Mouse (Mus musculus) c-Kit-positive CD71-negative TER-119-negative erythroid progenitor cells, embryonic 14.5 days (primary cell): ENCODE data around the gene Bmpr1a.
"Not testable (repeated sequence)": the region's sequence is repeated elsewhere in the genome, so short reads cannot be mapped to it uniquely, and the experiment has no call there.

Source experiments
- DNase-seq: peaks from one replicate; pipeline ENCODE4 v3.0.0-alpha.2; 2013; ENCODE audit warnings: low read depth

The Bmpr1a gene

GRCm38 (mm10) chr14:34382921-34383704 is 120.0 kb downstream of the Bmpr1a start:
- no peak for DNase-seq

DNA sequence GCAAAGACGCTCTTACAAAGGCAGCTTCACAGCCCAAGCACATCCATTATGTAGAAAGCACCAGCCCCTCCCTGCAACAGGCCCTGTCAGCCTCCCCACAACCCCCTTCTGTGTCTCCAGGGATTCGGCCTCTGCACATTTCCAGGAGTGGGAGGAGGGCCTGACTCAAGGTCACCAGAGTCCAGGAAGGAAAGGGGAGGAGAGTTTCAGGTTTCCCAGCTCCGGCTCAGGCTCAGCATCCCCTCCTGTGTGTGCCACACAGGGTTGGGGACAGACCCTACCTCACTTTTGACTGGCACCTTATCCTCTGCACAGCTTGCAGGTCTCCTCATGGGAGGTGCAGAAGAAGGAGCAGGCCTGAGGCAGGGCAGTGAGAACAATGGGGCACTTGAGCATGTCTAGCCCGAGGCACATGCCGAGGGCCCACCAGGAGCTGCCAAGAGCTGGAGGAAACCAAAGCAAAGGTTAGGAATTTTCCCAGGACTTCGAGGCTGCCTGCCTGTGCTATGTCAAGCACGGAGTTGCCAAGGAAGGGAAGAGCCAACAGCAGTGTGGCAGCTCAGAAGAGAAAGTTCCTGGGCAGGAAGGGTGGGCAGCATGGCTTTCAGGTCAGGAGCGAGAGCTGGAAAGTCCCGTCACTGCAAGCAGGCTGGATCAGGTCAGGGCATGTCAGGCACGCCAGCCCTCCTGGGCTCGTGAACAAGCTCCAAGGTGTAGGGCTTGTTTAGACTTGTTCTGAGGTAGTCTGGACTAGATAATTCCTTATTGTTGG is 124.4 kb downstream of the Bmpr1a start:
- DNase-seq = no peak

GRCm38 (mm10) chr14:34377121-34377520 is 126.0 kb downstream of the Bmpr1a start:
- no peak for DNase-seq

- DNase-seq = no peak
These were observed 127.2 kb downstream of the Bmpr1a start for GRCm38 (mm10) chr14:34375941-34376340.

DNA sequence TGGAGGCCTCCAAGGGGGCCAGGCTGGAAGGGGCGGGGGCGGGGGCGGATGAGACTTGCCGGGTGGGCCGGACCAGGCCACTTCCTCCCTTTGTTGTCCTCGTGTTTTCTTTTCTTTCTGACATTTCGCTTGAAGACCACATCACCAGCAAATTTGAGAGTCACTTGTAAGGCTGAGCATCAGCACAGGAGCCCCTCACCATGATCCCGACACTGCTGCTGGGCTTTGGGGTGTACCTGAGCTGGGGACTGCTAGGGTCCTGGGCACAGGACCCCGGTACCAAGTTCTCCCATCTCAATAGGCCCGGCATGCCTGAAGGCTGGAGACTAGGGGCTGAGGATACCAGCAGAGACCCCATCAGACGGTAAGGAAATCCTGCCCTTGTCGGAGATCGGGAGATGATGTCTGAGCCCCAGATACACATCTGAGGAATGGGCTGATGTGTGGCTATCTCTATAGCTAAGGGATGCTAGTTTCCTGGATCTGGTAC is 127.7 kb downstream of the Bmpr1a start, which contains the start of gene Mmrn2:
Mmrn2 (plus strand) TSS at position 51 of the 490 bp plus-strand sequence.
- DNase-seq = no peak

- DNase-seq = no peak
These were observed 128.6 kb downstream of the Bmpr1a start, which contains the start of gene Sncg for GRCm38 (mm10) chr14:34374577-34374976. Sncg (minus strand) TSS chr14:34374789.

DNA sequence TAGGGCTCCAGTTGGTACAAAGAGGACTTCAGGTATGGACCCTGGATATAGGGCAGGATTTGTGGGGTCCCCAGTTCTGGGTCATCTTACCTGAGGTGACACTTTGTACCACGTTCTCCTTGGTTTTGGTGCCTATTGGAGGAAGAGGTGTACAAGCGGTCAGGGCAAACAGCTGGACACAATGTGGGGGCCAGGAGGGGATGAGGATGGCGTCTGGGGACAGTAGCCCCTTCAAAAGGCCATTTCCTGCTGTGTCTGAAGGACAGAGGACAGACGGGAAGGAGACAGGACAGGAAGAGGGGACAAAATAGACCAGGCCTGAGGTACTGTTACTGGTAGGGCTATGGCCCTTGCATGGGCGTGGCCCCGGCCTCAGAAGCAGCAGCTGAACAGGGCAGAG is 129.6 kb downstream of the Bmpr1a start:
- no peak for DNase-seq

DNA sequence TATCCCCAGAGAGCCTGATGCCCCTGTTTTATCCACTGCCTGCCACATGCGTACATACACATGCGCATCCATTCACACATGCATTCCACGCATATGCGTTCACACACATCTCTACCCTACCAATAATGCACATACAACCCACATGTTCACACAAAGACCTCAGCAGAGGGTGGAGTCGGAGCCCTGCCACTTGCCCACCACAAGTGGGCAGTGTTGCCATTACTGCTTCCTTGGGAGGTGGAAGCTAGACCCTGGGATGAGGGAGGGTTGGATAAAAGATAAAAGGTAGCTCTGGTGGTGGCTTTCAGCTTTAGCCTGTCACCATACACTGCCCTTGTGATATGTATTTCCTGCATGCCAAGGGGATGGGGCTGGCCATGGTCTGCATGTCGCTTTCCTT is 130.5 kb downstream of the Bmpr1a start:
- DNase-seq = no peak

DNA sequence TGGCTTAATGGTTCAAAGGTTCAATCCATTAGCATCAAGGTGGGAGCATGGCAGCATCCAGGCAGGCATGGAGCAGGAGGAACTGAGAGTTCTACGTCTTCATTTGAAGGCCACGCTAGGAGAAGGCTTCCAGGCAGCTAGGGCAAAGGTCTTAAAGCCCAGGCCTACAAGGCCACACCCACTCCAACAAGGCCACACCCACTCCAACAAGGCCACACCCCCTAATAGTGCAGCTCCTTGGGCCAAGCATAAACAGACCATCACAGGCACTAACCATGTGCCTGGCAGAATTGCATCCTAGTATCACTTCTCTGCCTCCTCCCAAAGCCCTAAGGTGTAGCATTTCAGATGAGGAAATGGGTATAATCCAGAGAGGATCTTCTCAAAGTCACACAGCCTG is 131.4 kb downstream of the Bmpr1a start:
- no peak for DNase-seq

DNA sequence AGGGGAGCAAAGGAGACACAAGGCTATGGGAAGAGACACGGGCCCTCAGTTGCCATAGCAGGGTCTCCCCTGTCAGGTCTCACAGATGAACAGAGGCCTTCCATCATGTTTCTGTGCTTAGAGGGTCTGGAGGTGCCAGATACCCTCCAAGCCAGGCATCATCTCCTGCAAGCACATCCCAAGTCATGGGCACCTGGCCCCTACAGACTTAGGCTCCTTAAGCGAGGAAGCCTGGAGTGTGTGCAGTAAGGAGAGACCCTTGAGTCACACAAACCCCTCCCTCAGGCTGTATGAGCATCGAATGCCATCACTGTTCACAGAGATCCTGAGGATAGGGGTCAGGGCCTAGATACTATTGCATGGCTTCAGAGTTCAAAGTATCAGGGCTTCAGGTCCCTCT is 132.2 kb downstream of the Bmpr1a start:
- DNase-seq = no peak

- no peak for DNase-seq
These were observed 132.9 kb downstream of the Bmpr1a start for GRCm38 (mm10) chr14:34370203-34370602.

DNA sequence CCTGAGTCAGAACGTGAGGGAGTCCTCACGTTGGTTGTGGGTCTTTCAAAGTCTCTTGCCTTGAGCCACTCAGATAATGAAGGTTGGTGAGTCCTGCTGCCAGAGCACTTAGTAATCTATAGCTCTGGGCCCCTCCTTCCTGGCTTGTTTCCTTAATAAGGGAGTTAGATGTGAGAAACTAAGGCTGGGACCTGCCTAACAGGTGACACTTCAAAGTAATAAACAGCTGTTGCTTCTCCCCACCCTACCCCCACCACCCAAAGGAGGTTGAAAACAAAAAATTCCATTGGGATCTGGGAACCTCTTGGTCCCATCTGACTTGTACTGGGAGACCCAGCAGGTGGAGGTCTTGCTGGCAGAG is 138.0 kb downstream of the Bmpr1a start:
- DNase-seq = no peak

DNA sequence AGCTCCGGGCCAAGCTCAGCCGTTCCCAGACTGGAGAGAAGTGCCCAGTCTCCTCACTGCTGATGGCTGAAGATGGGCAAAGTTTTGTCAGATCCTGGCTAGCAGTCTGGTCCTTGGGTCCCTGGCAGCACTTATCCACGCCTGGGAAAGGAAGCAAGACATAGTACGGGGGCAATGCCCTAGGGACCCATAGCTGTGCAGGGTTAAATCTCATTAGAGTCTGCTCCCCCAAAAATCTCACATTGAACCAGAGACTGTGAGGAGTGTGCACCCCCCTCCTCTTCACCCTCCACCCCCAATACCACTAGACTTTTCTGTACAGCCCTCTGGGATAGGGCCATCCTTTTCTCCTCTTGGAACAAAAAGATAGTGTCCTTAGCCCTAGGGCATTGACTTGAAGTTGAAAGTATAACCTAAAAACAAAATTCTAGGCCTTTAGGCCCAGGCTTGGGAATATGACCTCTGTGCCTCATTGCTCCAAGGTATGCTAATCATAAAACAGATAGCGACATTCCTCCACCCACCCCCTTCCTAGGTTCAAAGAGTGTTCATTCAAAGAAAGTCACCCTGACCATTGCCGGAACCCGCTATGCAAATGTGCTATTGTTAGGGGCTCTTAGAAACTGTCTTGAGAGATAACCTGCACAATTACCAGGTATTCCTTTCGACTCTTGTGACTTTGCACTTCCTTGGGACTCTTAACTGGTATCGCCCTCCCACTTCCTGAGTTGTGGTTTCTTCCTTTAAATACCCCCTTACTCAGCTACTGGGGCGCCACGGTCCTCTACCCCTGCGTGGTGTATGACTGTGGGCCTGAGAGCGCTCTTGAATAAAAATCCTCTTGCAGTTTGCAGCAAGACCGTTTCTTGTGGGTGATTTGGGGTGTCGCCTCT is 138.6 kb downstream of the Bmpr1a start:
- not testable (repeated sequence) for DNase-seq

- DNase-seq = peak; percentile 56
These were observed 139.5 kb downstream of the Bmpr1a start for GRCm38 (mm10) chr14:34363490-34364253.

DNA sequence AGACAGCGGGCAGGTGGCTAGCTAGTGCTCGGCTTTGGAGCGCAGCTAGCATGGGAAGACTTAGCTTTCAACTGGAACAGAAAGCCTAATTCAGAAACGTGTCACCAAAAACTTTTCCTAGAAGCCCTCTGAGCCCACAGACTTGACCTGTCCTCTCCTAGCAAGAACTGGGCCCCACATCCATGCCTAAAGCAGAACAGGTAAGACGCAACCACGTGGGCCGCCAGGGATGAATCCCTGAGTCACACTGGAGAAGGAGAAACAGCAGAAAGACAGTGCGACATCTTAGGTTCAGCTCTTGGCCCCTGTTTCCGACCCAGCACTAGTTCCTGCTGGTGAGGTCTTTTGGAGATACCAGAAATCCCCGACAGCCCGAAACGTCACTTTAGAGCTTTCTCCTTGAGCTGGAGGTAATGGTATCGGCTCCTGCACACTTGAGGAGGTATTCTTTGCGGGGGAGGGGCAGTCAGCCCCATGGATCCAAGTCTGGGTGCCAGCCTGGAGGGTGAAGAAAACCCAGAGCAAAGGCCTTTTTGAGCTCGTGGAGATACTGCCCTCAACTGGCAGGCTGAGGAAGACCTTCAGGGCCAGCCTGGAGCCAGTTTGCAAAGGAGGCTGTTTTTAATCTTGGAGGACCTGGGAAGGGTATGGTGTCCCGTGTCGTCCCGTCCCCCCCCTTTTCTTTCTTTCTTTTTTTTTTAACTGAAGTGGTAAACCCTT is 140.3 kb downstream of the Bmpr1a start:
- DNase-seq = peak; percentile 31

DNA sequence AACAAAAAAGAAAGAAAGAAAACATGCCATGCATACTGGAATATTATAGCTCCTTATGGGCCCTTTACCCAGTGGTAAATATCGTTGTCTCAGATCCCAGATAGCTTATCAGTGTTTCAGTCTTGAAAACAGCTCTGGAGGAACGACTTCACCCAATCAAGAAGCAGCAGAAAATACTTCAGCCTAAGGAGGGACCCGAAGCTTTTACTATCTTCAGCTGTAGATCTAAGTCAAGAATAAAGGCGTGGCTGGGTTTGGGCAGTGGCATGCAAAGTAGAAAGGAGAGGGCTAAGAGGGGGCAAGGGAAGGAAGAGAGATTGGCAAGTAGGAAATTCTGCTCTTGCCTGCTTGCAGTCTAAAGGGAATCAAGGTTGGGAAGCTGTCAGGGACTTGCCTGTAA is 141.0 kb downstream of the Bmpr1a start:
- DNase-seq = no peak
